Mouse (Mus musculus) splenic B cell, adult 2 months (primary cell): ENCODE data around the gene Ptgir.

Experiments used
- DNase-seq: peaks from one replicate; pipeline ENCODE4 v3.0.0-alpha.2; 2011; ENCODE audit warnings: low read depth, low spot score
- H3K27me3 ChIP-seq: 2 replicates; pipeline ENCODE4 v1.6.1; 2012; ENCODE audit warnings: mild to moderate bottlenecking, low read length, moderate library complexity, mixed read lengths; ENCODE audit not compliant: control insufficient read depth, poor library complexity, insufficient read depth, severe bottlenecking
- H3K36me3 ChIP-seq: 2 replicates; pipeline ENCODE4 v1.6.1; 2012; ENCODE audit warnings: mild to moderate bottlenecking, low read length, moderate library complexity, mixed read lengths; ENCODE audit not compliant: control insufficient read depth, poor library complexity, insufficient read depth, severe bottlenecking

Gene Ptgir

GRCm38 (mm10) chr7:16916342-16917265, 10.3 kb downstream of the Ptgir start:
- no peaks in the 10 kb centered on the region for H3K27me3 ChIP-seq
- DNase-seq: no peak
- peaks cover 12% of the 10 kb centered on the region for H3K36me3 ChIP-seq

GRCm38 (mm10) chr7:16917447-16917846, 11.2 kb downstream of the Ptgir start:
- DNase-seq: no peak
- H3K27me3 ChIP-seq: no peaks in the 10 kb centered on the region
- peaks cover 12% of the 10 kb centered on the region for H3K36me3 ChIP-seq

DNA sequence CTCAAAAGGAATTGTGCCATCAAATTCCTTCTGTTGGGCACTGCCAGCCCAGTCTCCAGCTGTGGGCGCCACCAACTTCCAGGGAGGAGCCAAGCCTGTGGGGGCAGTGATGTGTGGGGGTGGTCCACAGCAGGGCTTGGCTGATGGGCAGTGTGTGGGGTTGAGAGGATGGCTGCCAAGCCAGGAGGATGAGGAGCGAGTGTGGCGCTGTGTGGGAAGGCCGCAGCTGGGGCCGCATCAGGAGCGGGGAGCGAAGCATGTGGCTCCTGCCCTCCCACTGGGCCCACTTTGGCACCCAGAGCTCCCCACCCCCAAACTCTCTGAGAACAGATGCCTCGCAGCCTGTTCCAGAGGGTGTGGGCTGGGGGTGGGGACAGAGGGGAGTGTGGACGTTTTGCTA, 11.7 kb downstream of the Ptgir start:
- no peak for DNase-seq
- no peaks in the 10 kb centered on the region for H3K27me3 ChIP-seq
- H3K36me3 ChIP-seq: peaks cover 12% of the 10 kb centered on the region

DNA sequence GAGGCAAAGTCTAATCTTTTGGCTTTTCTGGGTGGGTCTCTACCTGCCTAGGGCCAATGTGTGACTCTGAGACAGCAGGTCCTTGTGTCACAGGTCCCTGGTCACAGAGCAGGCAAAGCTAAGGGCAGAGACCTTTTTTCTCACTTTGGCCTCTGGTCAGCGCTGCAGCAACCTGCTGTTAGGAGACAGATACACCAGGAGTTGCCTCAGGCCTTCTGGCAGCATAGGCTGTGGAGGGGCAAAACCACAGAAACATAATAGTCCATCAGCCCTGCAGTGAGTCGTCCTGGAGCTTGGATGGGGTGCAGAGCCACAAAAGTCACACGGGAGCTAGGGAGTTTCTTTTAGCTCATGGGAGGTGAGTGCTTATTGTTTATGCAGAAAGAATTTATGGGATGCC, 12.4 kb downstream of the Ptgir start:
- H3K36me3 ChIP-seq: peaks cover 12% of the 10 kb centered on the region
- DNase-seq: no peak
- no peaks in the 10 kb centered on the region for H3K27me3 ChIP-seq

GRCm38 (mm10) chr7:16919395-16920149, 13.3 kb downstream of the Ptgir start:
- Histone ChIP-seq H3K36me3 (peaks cover 12% of the 10 kb centered on the region), H3K27me3 (no peaks in the 10 kb centered on the region)
- no peak for DNase-seq

DNA sequence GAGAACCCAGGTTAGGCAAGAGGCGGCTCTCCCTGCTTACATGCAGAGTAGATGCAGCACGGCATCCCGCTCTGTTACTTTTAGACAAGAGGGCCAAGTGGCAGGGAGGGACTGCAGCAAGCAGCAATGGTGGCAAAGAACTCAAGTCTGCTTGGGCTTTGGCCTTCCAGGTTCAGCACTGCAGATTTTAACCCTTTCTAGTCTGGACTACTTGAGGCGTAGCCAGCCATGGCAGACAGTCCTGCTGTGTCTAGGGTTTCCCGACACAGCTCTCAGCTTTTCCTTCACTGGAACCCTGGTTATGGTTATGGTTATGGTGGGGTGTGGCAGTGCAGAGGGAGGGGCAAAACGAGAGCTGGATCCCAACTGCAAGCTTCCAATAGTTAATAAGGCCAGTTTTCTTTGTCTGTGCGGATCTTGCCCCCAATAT, 13.9 kb downstream of the Ptgir start:
- DNase-seq: no peak
- H3K36me3 ChIP-seq: peaks cover 11% of the 10 kb centered on the region
- no peaks in the 10 kb centered on the region for H3K27me3 ChIP-seq

- Histone ChIP-seq H3K36me3 (peaks cover 7% of the 10 kb centered on the region), H3K27me3 (no peaks in the 10 kb centered on the region)
- DNase-seq: no peak
These were observed 14.8 kb downstream of the Ptgir start for GRCm38 (mm10) chr7:16920818-16921791.

- Histone ChIP-seq H3K36me3 (peaks cover 2% of the 10 kb centered on the region; the same call in 1 of the 2 replicates), H3K27me3 (no peaks in the 10 kb centered on the region)
- DNase-seq: no peak
These were observed 15.6 kb downstream of the Ptgir start for GRCm38 (mm10) chr7:16921881-16922335.

DNA sequence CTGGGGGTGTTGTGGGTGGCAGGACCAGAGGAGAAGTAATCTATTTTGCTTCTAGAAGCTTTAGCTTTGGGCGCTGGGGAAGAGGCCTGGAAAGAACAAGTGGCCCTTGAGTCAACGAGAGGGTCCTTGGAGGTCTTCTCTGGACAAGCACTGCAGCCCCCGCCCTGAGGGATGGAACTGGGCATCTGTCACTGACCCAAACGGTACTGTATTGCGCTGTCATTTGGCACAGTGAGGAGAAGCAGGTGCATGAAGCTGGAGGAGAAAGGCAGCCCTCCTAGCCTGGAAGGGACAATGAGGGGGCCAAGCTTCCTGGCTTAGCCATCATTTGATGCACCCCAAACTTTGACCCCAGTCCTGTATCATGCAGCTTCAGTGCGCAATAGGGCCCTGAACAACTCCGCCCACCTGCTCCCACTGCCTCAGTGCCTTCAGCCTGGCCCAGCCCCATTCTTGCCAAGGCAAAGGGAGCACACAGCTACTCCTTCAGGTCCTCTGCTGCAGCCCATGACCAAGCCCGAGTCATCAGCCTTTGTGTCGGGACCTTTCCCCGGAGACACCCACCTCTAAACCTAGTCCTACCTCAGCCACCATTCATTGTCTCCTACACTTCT, 16.2 kb downstream of the Ptgir start:
- DNase-seq: no peak
- no peaks in the 10 kb centered on the region for H3K27me3 ChIP-seq
- H3K36me3 ChIP-seq: no peaks in the 10 kb centered on the region; the same call in 1 of the 2 replicates

GRCm38 (mm10) chr7:16923283-16924036, 17.2 kb downstream of the Ptgir start:
- peak; percentile 26 for DNase-seq
- Histone ChIP-seq H3K36me3 (no peaks in the 10 kb centered on the region; the same call in 1 of the 2 replicates), H3K27me3 (no peaks in the 10 kb centered on the region)

DNA sequence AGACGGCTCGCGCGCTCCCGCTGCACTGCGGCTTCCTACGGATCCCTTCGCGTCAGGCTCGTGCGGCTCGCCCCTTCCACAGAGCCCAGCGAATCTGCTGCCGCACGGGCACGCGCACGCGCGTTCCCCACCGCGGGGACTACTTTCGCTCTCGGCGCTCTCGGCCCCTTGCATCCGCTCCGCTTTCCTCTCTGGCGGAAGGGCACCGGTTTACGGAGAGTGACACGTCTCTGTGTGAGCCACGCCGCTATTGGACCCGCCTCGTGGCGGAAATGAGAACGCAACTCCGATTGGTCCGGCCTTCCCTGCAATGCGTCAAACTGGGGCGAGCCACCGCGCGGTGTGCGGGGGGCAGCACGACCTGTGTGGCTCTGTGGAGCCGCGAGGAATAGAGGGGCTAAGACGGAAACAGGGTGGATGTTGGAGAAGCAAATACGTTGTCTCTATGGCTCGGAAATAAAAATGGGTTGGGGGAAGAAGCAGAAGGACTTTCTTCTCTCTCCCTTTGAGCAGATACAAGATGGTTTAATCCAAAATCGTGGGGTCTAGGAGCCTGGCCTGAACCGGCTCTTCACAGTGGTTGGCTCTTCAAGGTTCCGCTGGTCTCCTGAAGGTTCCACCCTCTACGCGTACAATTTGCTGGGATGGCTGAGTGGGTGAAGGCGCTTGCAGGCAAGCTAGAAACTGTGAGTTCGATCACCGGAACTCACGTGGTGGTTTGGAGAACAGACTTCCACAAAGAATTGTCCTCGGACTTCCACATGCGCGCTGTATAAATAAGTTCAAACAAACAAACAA, 17.9 kb downstream of the Ptgir start, which contains the start of gene Calm3:
Gene Calm3 (minus strand): TSS at position 78 of the 798 bp plus-strand sequence.
- H3K27me3 ChIP-seq: no peaks in the 10 kb centered on the region
- H3K36me3 ChIP-seq: no peaks in the 10 kb centered on the region
- peak; percentile 100 for DNase-seq

DNA sequence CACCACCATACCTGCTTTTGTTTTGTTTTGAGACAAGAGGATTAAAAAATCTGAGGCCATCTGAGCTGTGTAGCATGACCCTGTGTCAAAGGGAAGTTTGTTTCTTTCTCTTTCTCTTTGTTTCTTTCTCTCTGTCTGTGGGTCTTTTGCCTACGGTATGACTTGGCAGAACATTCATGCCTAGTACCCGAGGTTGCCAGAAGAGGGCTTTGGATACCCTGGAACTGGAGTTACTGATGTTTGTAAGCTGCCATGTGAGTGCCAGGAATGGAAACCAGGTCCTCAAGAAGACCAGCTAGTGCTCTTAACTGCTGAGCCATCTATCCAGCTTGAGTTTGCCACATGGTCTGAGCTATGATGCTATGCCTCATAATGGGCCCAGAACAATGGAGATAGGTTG, 22.1 kb downstream of the Ptgir start:
- DNase-seq: peak; percentile 38
- Histone ChIP-seq H3K36me3 (no peaks in the 10 kb centered on the region), H3K27me3 (no peaks in the 10 kb centered on the region)

DNA sequence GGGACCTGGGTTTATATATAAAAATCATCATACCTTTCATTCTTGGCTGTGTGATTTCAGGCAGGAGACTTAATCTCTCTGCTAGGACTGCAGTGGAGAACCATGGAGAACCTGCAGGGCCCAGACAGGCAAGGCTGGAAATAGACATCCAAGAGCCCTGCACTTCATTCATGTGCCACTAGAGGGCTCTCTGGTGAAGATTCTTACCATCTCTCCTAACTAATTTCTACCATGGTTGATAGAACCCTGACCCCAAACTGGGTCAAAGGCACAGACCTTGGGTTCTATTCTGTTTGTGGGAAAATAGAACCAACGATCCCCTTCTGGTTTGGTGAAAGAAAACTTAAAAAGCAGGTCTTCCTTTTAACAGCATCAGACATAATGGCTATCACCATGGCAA, 24.6 kb downstream of the Ptgir start:
- H3K27me3 ChIP-seq: no peaks in the 10 kb centered on the region
- peak; percentile 80 for DNase-seq
- no peaks in the 10 kb centered on the region for H3K36me3 ChIP-seq
